Mouse (Mus musculus) kidney, adult 2 months (tissue): ENCODE measurements at regions not wholly inside any gene's neighbourhood (a gene's known extent, or its start where the extent isn't known, plus 50 kb on each side); places are given as distances from the start of the nearest gene placed in this dataset.

Source experiments
- DNase-seq: peaks from one replicate; pipeline ENCODE4 v3.0.0; 2021
- H3K27ac ChIP-seq: fragments of 200-500 bp; 2 replicates; pipeline ENCODE4 v1.5.1; 2012; ENCODE audit warnings: low read depth, low read length, control low read depth, inconsistent platforms; ENCODE audit not compliant: insufficient read depth
- H3K27me3 ChIP-seq: fragments of 200-500 bp; replicated peaks from 2 replicates; pipeline ENCODE4 v1.6.1; 2012; ENCODE audit warnings: mild to moderate bottlenecking, moderate library complexity, low read length, inconsistent platforms; ENCODE audit not compliant: control insufficient read depth, insufficient read depth
- H3K36me3 ChIP-seq: fragments of 200-500 bp; 2 replicates; pipeline ENCODE4 v1.6.1; 2012; ENCODE audit warnings: mild to moderate bottlenecking, moderate library complexity, low read length, inconsistent platforms; ENCODE audit not compliant: control insufficient read depth, insufficient read depth
- H3K4me1 ChIP-seq: fragments of 200-500 bp; 2 replicates; pipeline ENCODE4 v1.6.1; 2011; ENCODE audit warnings: low read length; ENCODE audit not compliant: control insufficient read depth, insufficient read depth
- H3K4me3 ChIP-seq: fragments of 200-500 bp; 2 replicates; pipeline ENCODE4 v1.5.1; 2011; ENCODE audit warnings: mild to moderate bottlenecking, low read depth, low read length, control low read depth; ENCODE audit not compliant: insufficient read depth
- CTCF ChIP-seq: fragments of 200-500 bp; conservative IDR thresholded peaks from 2 replicates; pipeline ENCODE4 v1.5.1; 2011; ENCODE audit warnings: low read depth, mild to moderate bottlenecking, control low read depth, low read length, moderate library complexity, mixed read lengths; ENCODE audit not compliant: insufficient read depth, insufficient read length
- POLR2A ChIP-seq: fragments of 200-500 bp; IDR thresholded peaks from one replicate; pipeline ENCODE4 v1.6.1; 2011; ENCODE audit warnings: low read depth, low read length, control low read depth
- WGBS: fragments of 180-500 bp; shearing (Covaris S2); methylation state at CpG from one replicate; pipeline ENCODE4 v1.1.7; 2018; 5-methylcytosine and 5-hydroxymethylcytosine counted together

- Histone ChIP-seq H3K27me3 (no peaks in the 10 kb centered on the region), H3K27ac (no peak overlapping the region), H3K4me1 (no peaks in the 10 kb centered on the region), H3K4me3 (no peak overlapping the region), H3K36me3 (no peaks in the 10 kb centered on the region)
- 1% methylated on average over 5 of the region's 5 CpGs for WGBS
- peak; percentile 27 for DNase-seq
- TF ChIP-seq CTCF: peak; percentile 36
- TF ChIP-seq POLR2A: no peak
Observed at GRCm38 (mm10) chr1:77943101-77943500, 253.8 kb downstream of the Pax3 start.

- TF ChIP-seq POLR2A (no peak), CTCF (no peak)
- H3K36me3 ChIP-seq: no peaks in the 10 kb centered on the region
- H3K4me3 ChIP-seq: no peak overlapping the region
- H3K4me1 ChIP-seq: no peaks in the 10 kb centered on the region
- H3K27ac ChIP-seq: no peak overlapping the region
- no peaks in the 10 kb centered on the region for H3K27me3 ChIP-seq
- no peak for DNase-seq
- WGBS: 36% methylated on average over 6 of the region's 6 CpGs
Observed at GRCm38 (mm10) chr1:77933095-77933766, 263.7 kb downstream of the Pax3 start.

GRCm38 (mm10) chr1:77932226-77932625, 264.7 kb downstream of the Pax3 start:
- Histone ChIP-seq H3K4me3 (no peak overlapping the region), H3K36me3 (no peaks in the 10 kb centered on the region), H3K4me1 (no peaks in the 10 kb centered on the region), H3K27me3 (no peaks in the 10 kb centered on the region), H3K27ac (no peak overlapping the region)
- TF ChIP-seq POLR2A: no peak
- no peak for TF ChIP-seq CTCF
- no peak for DNase-seq
- 74% methylated on average over 5 of the region's 5 CpGs for WGBS

GRCm38 (mm10) chr1:77930661-77931060, 266.3 kb downstream of the Pax3 start:
- WGBS: 96% methylated on average over 6 of the region's 6 CpGs
- Histone ChIP-seq H3K4me3 (no peak overlapping the region), H3K27ac (no peak overlapping the region), H3K4me1 (no peaks in the 10 kb centered on the region), H3K36me3 (no peaks in the 10 kb centered on the region), H3K27me3 (no peaks in the 10 kb centered on the region; the same call in 1 of the 2 replicates)
- peak; percentile 2 for DNase-seq
- no peak for TF ChIP-seq POLR2A
- no peak for TF ChIP-seq CTCF

- 21% methylated on average over 8 of the region's 8 CpGs for WGBS
- Histone ChIP-seq H3K27me3 (no peaks in the 10 kb centered on the region; the same call in 1 of the 2 replicates), H3K4me3 (no peak overlapping the region), H3K36me3 (no peaks in the 10 kb centered on the region), H3K4me1 (no peaks in the 10 kb centered on the region), H3K27ac (no peak overlapping the region)
- no peak for DNase-seq
- TF ChIP-seq POLR2A (no peak), CTCF (no peak)
Observed at GRCm38 (mm10) chr1:77929552-77929951, 267.4 kb downstream of the Pax3 start.

GRCm38 (mm10) chr1:77926146-77926545, 270.8 kb downstream of the Pax3 start:
- 72% methylated on average over 3 of the region's 3 CpGs for WGBS
- Histone ChIP-seq H3K27me3 (no peaks in the 10 kb centered on the region; the same call in 1 of the 2 replicates), H3K4me3 (no peak overlapping the region), H3K27ac (no peak overlapping the region), H3K4me1 (no peaks in the 10 kb centered on the region), H3K36me3 (no peaks in the 10 kb centered on the region)
- TF ChIP-seq POLR2A (no peak), CTCF (no peak)
- no peak for DNase-seq

- DNase-seq: peak; percentile 3
- Histone ChIP-seq H3K27ac (no peak overlapping the region), H3K36me3 (no peaks in the 10 kb centered on the region), H3K4me1 (no peaks in the 10 kb centered on the region), H3K4me3 (no peak overlapping the region), H3K27me3 (no peaks in the 10 kb centered on the region)
- 42% methylated on average over 5 of the region's 5 CpGs for WGBS
- TF ChIP-seq CTCF: 0 out of 2 replicates have a peak, but pooled peaks have one; percentile 20
- TF ChIP-seq POLR2A: no peak
Observed at GRCm38 (mm10) chr1:77896226-77896625, 300.7 kb downstream of the Pax3 start.
